Mouse (Mus musculus): Measurements from ENCODE around the gene Rai1.
A peak's percentile ranks its signal among the peaks of the same experiment; 100 is the strongest.

GRCm38 (mm10) chr11:60197998-60198619 is 93.3 kb downstream of the Rai1 start:
- 0 out of 2 replicates have a peak, but pooled peaks have one; percentile 10 for TF ChIP-seq POLR2A (IDR thresholded peaks at IDR 0.05; ENCODE audit: control insufficient read depth, low read depth, low read length)
- TF ChIP-seq CTCF (IDR thresholded peaks at IDR 0.05; ENCODE audit: control insufficient read depth, insufficient read depth, insufficient replicate concordance, low read depth, low read length), result no peak
